Mouse (Mus musculus): ENCODE data around the gene Slc39a7. TPM values are rescaled to one million over a fixed set of nuclear protein-coding genes. Genes with fewer than 3 reads are reported as not detected.
"Not testable (repeated sequence)": the region's sequence is repeated elsewhere in the genome, so short reads cannot be mapped to it uniquely, and the experiment has no call there.

Gene Slc39a7
- total RNA-seq, 2 experiments from 2014 or later = 66.3 to 67.0 TPM

DNA sequence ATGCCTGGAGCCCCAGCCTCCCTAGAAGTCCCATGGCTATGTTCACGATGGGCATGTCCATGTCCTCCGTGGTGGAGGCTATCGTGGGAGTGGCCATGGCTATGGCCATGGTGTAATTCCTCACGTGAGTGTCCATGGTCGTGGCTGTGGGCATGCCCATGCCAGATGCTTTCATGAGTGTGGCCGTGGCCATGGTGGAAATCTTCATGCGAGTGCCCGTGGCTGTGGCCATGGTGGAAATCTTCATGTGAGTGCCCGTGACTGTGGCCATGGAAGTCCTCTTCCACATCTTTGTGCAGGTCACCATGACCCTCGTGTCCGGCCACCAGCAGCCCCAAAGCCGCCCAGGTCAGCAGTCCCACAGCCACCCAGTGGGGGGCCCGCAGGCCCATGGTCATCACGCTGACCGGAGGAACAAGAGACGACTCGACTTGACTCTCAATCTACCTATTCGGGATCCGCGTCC, 588 bp downstream of the Slc39a7 start:
- DNase-seq = no peak

DNA sequence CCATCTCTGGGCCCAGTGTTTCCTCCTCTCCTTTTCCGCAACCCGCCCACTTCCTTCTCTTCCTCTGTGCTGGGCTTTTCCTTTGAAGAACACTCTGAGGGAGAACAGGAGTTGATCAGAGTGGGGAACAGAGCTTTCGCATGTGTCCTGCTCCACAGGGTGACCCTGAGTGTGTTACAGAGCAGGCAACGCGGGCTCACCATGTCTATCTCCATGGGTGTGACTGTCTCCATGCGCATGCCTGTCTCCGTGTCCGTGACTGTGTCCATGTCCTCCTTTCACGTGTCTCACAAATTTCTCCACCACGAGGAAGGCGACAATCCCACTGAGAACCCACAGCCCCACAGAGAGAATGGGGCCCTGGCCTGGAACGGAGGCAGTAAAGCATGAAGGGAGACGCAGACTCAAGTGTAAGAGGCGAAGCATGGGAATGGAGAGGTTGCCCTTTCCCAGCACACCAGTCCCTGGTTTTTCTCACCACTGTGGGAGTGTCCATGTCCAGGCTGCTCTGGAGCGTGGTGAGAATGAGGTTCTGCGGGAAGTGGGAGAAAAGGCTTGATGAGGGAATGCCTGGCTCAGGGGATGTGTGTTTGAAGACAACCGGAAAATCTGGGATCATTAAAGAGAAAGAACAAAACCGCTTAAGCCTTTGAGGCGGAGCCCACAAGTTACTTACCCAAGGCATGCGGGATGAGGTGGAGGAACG, 1.4 kb downstream of the Slc39a7 start:
- no peak for DNase-seq

DNA sequence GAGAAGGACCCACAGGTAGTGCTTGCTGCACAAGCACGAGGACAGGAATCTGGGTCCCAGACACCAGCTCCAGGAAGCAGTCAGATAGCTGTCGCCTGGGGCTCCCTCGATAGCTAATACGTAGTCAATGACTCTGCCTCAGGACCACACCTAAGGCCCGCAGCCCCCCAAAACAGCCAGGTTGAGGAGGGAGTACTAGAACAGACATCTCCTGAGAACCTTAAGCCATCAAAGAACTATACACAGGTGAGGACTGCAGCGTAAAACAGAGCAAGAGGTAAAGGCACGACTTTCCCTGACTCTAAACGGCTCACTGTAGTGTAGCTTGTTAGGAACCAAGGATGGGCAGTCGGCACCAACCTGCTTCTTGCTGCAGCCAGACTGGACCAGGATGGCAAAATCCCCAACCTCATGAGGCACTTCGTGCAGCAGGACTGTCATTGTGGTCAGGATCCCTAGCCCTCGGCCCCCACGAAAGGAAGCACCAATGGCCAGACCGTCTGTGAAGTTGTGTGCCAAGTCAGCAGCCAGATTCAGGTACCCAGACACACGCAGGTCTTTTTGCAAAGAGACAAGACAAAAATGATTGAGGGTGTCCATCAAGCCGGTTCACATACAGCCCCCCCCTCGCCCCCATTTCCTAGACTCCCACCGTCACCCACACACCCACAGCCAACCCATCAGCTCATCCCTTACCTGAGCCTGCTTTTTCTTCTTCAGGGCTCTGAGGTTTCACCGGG, 2.2 kb downstream of the Slc39a7 start:
- DNase-seq = no peak

GRCm38 (mm10) chr17:34028501-34029149, 2.9 kb downstream of the Slc39a7 start:
- peak; percentile 48 to 60 for DNase-seq

DNA sequence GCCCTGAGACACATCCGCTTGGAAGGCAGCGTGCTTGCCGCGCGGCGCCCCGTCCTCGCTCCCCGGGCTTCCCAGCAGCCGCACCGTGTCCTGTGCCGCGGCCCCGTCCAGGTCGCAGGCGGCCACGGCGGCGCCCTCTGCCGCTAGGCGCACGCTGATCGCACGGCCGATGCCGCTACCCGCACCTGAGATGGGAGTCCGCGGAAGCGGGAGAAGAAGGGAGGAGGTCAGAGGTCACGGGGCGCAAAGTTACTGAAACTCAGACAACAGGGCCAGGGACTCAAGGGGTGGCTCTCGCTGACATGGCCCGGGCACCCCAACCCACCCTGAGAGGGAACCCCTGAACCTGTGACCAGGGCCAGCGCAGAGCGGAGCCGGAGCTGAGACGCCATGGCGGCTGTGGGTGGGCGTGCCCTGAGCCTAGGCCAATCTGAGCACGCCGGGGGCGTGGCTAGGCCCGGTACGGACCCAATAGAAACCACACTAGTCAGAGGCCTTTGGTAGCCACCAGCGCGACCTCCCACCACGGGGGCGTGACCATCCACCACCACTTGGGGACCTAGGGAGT, 3.7 kb downstream of the Slc39a7 start, which contains the start of gene H2-Ke6:
Gene H2-Ke6, minus strand, starts transcription at position 405 of the 568 bp plus-strand sequence.
- DNase-seq = peak; percentile 92 to 95

DNA sequence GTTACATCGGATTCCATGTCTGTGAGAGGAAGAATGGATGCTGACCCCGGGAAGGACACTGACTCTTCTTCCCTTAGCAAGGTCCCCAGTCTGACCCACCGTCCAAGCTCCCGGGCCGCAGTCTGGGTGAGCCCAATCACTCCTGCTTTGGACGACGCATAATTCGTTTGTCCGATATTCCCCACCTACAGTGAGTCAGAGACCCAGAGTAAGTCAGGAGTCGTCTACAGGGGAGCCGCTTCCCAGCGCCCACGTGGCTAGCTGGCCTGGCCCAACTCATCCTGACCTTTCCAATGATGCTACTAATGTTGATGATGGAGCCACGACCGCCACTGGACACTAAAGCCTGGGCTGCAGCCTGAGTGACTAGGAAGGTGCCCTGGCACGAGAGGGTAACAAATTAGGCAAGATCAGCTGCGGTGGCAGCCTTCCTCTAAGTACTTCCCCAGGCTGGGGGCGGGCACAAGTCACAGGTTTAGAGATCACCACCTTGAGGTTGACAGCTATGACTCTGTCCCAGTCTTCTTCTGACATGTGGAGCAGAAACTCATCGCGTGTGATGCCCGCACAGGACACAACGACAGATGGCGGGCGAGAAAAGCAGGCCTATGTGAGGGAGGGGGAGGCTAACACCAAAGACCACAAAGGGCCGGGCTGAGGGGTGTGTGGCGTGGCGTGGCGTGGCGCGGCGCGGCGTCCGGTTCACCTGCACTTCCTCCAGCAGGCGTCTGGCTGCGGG, 4.4 kb downstream of the Slc39a7 start:
- peak; percentile 22 to 39 for DNase-seq

- no peak for DNase-seq
These were observed 5.3 kb downstream of the Slc39a7 start for GRCm38 (mm10) chr17:34026221-34026620.

- peak in 1 of 2 experiments; percentile 7 for DNase-seq
These were observed 5.7 kb downstream of the Slc39a7 start for GRCm38 (mm10) chr17:34025756-34026151.

DNA sequence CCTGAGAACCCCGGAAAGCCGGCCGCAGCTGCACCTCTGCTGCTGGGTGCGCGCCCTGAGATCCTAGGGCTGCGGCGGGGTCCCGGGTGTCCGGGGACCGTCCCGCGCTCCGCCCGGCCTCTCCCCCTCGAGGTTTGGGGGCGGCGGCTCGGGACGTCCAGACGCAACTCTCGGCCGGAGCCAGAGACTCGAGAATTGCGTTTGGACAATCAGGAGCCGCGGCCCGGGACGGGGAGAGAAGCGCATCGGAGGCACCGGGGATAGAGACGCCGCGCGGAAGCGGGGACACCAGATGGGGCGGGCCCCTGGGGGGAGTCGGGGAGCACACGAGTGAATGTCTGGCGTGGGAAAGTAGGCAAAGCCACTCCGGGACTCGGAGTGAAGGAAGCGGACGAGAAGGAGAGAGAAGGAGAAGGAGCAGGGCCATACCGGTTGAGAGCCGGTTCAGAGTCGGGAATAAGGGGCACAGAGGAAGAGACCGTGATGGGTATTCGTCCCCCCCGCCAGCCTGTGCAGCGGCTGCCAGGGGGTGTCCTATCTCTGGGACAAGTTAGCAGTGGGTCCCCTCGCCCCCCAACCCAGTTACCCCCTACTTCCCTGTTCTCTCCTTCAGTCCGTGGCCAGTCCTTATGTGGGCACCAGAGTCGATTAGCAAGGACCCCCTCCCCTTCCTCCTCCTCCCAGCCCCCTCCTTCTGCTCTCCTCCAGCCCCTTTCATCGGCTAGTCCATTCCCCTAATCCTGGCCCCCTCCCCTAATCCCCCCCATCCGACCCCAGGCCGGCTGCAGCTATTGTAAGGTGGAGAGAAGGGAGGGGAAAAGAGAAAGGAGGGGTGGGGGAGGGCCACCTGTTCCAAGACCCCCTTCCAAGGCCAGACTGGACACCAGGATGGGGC, 6.4 kb downstream of the Slc39a7 start:
- DNase-seq = no peak

DNA sequence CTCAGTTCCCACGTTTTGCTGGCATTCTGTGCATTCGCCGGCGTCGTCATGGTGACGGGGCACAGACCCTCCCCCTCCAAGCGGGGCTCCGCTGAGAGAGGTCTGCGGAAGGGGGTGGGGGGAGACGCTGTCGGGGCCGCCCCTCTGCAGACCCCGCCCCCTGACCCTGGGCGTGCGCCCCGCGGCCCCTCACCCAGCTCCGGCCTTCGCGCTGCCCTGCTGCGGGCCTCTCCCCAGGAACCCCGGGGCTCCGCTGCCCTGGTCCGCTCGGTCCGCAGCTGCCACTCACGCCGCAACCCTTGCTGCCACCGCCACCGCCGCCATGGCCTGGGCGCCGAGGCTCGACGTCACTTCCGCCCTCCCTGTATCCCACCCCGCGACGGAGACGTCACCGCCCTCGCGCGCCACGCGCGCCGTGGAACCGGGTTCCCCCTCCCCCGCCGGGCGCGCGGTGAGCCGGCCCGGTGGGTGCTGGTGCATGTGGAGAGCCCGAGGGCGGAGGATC, 7.1 kb downstream of the Slc39a7 start, which contains the start of gene Ring1:
Gene Ring1, minus strand, starts transcription at position 364 of the 505 bp plus-strand sequence.
- DNase-seq = peak; percentile 90 to 91

DNA sequence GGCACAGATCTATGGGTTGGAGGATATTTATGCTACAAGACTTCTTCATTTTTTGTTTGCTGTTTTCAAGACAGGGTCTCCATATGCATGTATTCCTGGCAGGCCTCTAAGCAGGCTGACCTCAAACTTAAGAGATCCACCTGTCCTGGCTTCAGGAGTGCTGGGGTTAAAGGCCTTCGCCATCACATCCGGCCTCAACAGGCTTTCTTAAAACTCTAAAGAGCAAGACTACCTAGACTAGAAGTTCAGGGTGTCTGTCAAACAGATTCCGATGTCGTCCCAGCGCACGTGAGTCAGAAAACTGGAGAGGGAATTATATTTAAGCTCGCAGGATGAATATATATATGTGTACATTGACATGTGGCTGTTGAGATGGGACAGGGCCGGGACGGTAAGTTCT, 7.8 kb downstream of the Slc39a7 start:
- DNase-seq = no peak

- no peak for DNase-seq
These were observed 8.5 kb downstream of the Slc39a7 start for GRCm38 (mm10) chr17:34022987-34023386.

DNA sequence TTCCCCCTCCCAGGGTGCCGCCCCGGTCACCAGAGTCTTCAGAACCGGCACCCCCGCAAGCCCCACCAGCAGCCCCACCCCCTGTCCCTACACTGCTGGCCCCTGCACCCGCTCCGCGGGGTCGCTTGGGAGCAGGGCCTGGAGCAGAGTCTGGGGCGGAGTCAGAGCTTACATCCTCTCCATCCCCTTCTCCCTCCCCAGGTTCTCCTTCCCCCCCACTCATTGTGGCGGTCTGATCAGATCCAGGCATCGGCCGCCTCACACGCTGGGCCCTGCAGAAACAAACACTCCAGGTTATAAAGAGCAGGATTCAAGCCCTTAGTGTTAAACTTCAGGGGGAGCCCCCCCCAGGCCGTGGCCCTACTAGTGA, 9.1 kb downstream of the Slc39a7 start:
- no peak for DNase-seq

- peak in 1 of 2 experiments; percentile 6 for DNase-seq
These were observed 9.7 kb downstream of the Slc39a7 start for GRCm38 (mm10) chr17:34021539-34022413.

- DNase-seq = no peak
These were observed 18.0 kb downstream of the Slc39a7 start for GRCm38 (mm10) chr17:34013436-34013835.

- DNase-seq = no peak
These were observed 21.3 kb downstream of the Slc39a7 start for GRCm38 (mm10) chr17:34010156-34010555.

DNA sequence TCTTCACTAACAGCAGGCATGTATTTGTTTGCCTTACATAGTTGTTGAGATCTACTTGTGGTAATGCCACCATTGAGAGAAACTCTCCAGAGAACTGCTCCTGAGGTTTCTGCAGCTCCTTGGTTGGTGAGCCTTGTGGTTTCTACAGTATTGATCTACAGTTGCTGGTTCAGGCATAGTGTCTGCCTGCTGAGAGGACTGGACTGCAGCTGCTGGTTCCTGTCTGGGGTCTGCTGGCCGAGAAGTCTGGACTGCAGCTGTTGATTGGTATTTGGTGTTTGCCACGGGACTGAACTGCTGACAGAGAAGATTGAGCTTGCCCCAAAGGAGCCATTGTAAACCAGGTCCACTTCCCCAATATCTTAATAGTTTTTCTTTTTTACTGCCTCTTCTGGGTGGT, 24.9 kb downstream of the Slc39a7 start:
- no peak for DNase-seq

GRCm38 (mm10) chr17:34003426-34003825, 28.1 kb downstream of the Slc39a7 start:
- DNase-seq = peak; percentile 23 to 66

- not testable (repeated sequence) for DNase-seq
These were observed 30.7 kb downstream of the Slc39a7 start for GRCm38 (mm10) chr17:34000796-34001195.

Data from heart, adult 18-20 months (tissue).